ENCODE assay signal across 8 mouse cellular contexts in genomic region chr4:3085456-3086448, GRCm38 (mm10).
DNase-seq lines count a peak whose midpoint lies in the region; ATAC-seq and TF ChIP-seq lines count a peak whose summit lies in the region.

No protein-coding gene starts in this region.

- in situ Hi-C loops in CH12.LX (cut with MboI; ENCODE audit: low pct_ligation_motif_present, low pct_unique_long_range_greater_than_20kb, low sequenced_read_pairs): no loop called here

- peaks cover 0 to 14% of the 10 kb centered on the region in 2 experiments; a peak in 1 of 4 replicates for H3K4me1 ChIP-seq in CH12.LX (ENCODE audit: control insufficient read depth in 1 of 2, insufficient read depth in 2 of 2)
- no peaks in the 10 kb centered on the region for H3K4me1 ChIP-seq in heart, embryonic 15.5 days (replicated peaks)
- no peaks in the 10 kb centered on the region for H3K4me1 ChIP-seq in midbrain, embryonic 11.5 days (ENCODE audit: control insufficient read depth, insufficient read depth, low read length)
- no peaks in the 10 kb centered on the region for H3K4me1 ChIP-seq in kidney, adult 2 months (ENCODE audit: control insufficient read depth, insufficient read depth, low read length)

- TF ChIP-seq RAD21 in CH12.LX (IDR thresholded peaks at IDR 0.05; ENCODE audit: low read depth, low read length): no peak

- no peak for TF ChIP-seq EP300 in CH12.LX (IDR thresholded peaks at IDR 0.05; ENCODE audit: low read length)

- dilution Hi-C loops in CH12.LX (cut with MboI; ENCODE audit: extremely low pct_ligation_motif_present, extremely low pct_unique_long_range_greater_than_20kb, low sequenced_read_pairs): no loop called here

- no peak for TF ChIP-seq POLR2A in CH12.LX (IDR thresholded peaks at IDR 0.05; ENCODE audit: low read depth, low read length)
- no peak for TF ChIP-seq POLR2A in kidney, adult 2 months (IDR thresholded peaks at IDR 0.05; ENCODE audit: low read depth, low read length)

- peaks cover 23% of the 10 kb centered on the region for H3K9me3 ChIP-seq in CH12.LX (replicated peaks; ENCODE audit: low read length)
- peaks cover 52% of the 10 kb centered on the region for H3K9me3 ChIP-seq in heart, embryonic 15.5 days (replicated peaks)
- H3K9me3 ChIP-seq in midbrain, embryonic 11.5 days (ENCODE audit: control insufficient read depth, low read length): peaks cover 71% of the 10 kb centered on the region

- intact Hi-C loops in heart, postnatal 10 days (cut with DNase I): no loop called here

- H3K27me3 ChIP-seq in CH12.LX (replicated peaks): no peaks in the 10 kb centered on the region
- no peaks in the 10 kb centered on the region for H3K27me3 ChIP-seq in heart, embryonic 15.5 days
- no peaks in the 10 kb centered on the region for H3K27me3 ChIP-seq in midbrain, embryonic 11.5 days (ENCODE audit: control insufficient read depth, insufficient read depth, low read length)
- H3K27me3 ChIP-seq in kidney, adult 2 months (replicated peaks; ENCODE audit: control insufficient read depth, insufficient read depth, low read length): no peaks in the 10 kb centered on the region

- H3K27ac ChIP-seq in CH12.LX (ENCODE audit: insufficient read depth, low read depth): peak overlapping the region; percentile 3; the same call in 1 of the 2 replicates
- no peak overlapping the region for H3K27ac ChIP-seq in heart, embryonic 15.5 days
- no peak overlapping the region for H3K27ac ChIP-seq in midbrain, embryonic 11.5 days (ENCODE audit: low read depth, low read length)
- no peak overlapping the region for H3K27ac ChIP-seq in kidney, adult 2 months (ENCODE audit: insufficient read depth, low read depth, low read length)

- H3K4me2 ChIP-seq in CH12.LX (ENCODE audit: insufficient read depth, low read depth, poor library complexity, severe bottlenecking): no peak overlapping the region
- no peak overlapping the region for H3K4me2 ChIP-seq in heart, embryonic 15.5 days
- no peak overlapping the region for H3K4me2 ChIP-seq in midbrain, embryonic 11.5 days

- H3K4me3 ChIP-seq in CH12.LX (replicated peaks in 1 of 3; ENCODE audit: low read depth in 2 of 3, low read length in 2 of 3, poor library complexity in 1 of 3): no peak overlapping the region
- H3K4me3 ChIP-seq in heart, embryonic 15.5 days: no peak overlapping the region
- H3K4me3 ChIP-seq in midbrain, embryonic 11.5 days (ENCODE audit: low read depth, low read length): no peak overlapping the region
- no peak overlapping the region for H3K4me3 ChIP-seq in kidney, adult 2 months (ENCODE audit: insufficient read depth, low read depth, low read length)

- TF ChIP-seq CTCF in CH12.LX (conservative IDR thresholded peaks at IDR 0.05 in 1 of 2, IDR thresholded peaks at IDR 0.05 in 1 of 2; ENCODE audit: low read depth in 2 of 2, low read length in 2 of 2): no peak
- TF ChIP-seq CTCF in kidney, adult 2 months (conservative IDR thresholded peaks at IDR 0.05; ENCODE audit: insufficient read depth, insufficient read length, low read depth, low read length): no peak

- ATAC-seq in heart, embryonic 15.5 days (replicated peaks; ENCODE audit: insufficient number of reproducible peaks, insufficient read depth, low FRiP score, low read depth): 0 out of 2 replicates have a peak, but pooled peaks have one; percentile 1
- peak; percentile 1; the same call in 1 of the 2 replicates for ATAC-seq in midbrain, embryonic 11.5 days (ENCODE audit: low FRiP score)

- peaks cover 0 to 5% of the 10 kb centered on the region in 2 experiments for H3K36me3 ChIP-seq in CH12.LX (replicated peaks in 1 of 2; ENCODE audit: control insufficient read depth in 1 of 2, insufficient read depth in 1 of 2, low read length in 1 of 2)
- no peaks in the 10 kb centered on the region for H3K36me3 ChIP-seq in heart, embryonic 15.5 days
- H3K36me3 ChIP-seq in midbrain, embryonic 11.5 days (ENCODE audit: control insufficient read depth, insufficient read depth, low read length): 0 out of 2 replicates have a peak, but pooled peaks cover 2% of the 10 kb centered on the region
- no peaks in the 10 kb centered on the region for H3K36me3 ChIP-seq in kidney, adult 2 months (ENCODE audit: control insufficient read depth, insufficient read depth, low read length)

- peak; percentile 88 for DNase-seq in heart, adult 11 months
- DNase-seq in heart, postnatal 10 days: no peak
- peak; percentile 14 for DNase-seq in CH12.LX (ENCODE audit: extremely low read depth)
- peak; percentile 82 for DNase-seq in midbrain, embryonic 11.5 days (ENCODE audit: low spot score, missing footprints)
- DNase-seq in layer of hippocampus, postnatal 14 days (ENCODE audit: low spot score in 2 of 2): no peak
- DNase-seq in left cerebral cortex, adult 8-10 months (ENCODE audit: low spot score in 2 of 2): no peak
- DNase-seq in kidney, adult 2 months: no peak

- WGBS in heart, embryonic 15.5 days: 55% methylated on average over 6 of the region's 6 CpGs
- 65% methylated on average over 6 of the region's 6 CpGs for WGBS in midbrain, embryonic 11.5 days
- WGBS in kidney, adult 2 months: 56% methylated on average over 6 of the region's 6 CpGs

- no peak overlapping the region for H3K9ac ChIP-seq in CH12.LX (ENCODE audit: insufficient read depth, low read depth)
- no peak overlapping the region for H3K9ac ChIP-seq in heart, embryonic 15.5 days
- no peak overlapping the region for H3K9ac ChIP-seq in midbrain, embryonic 11.5 days (ENCODE audit: low read length)

- H3K79me2 ChIP-seq in CH12.LX (replicated peaks; ENCODE audit: control insufficient read depth, extremely low read depth, insufficient read depth, poor library complexity, severe bottlenecking): no peaks in the 10 kb centered on the region

TF ChIP-seq in CH12.LX, 34 proteins besides CTCF, POLR2A, EP300 and RAD21:
- TF ChIP-seq MEF2A (IDR thresholded peaks at IDR 0.05; ENCODE audit: borderline replicate concordance, low read depth, low read length): no peak
- TF ChIP-seq PAX5 (IDR thresholded peaks at IDR 0.05; ENCODE audit: low read length): peak; percentile 37; the same call in 1 of the 2 replicates

Comparison
In these comparisons a context has a peak if more than half of its experiments do, and no peak if none do; other contexts are left out.
1. DNase-seq: peak in heart, adult 11 months (single experiment), CH12.LX (single experiment) and midbrain, embryonic 11.5 days (single experiment); none in heart, postnatal 10 days (0 of 2), layer of hippocampus, postnatal 14 days (0 of 2), left cerebral cortex, adult 8-10 months (0 of 2) and kidney, adult 2 months (single experiment).